Mouse (Mus musculus) small intestine, adult 2 months (tissue): ENCODE results near the gene Mfn2.

Source experiments
- CTCF ChIP-seq: fragments of 200-500 bp; IDR thresholded peaks from 2 replicates; pipeline ENCODE4 v1.5.1; 2012; ENCODE audit warnings: low read depth, mild to moderate bottlenecking, control low read depth, inconsistent platforms, low read length, moderate library complexity, mixed read lengths; ENCODE audit not compliant: insufficient replicate concordance, insufficient read length; ENCODE audit errors: extremely low read depth
- POLR2A ChIP-seq: fragments of 200-500 bp; IDR thresholded peaks from 2 replicates; pipeline ENCODE4 v1.6.1; 2012; ENCODE audit warnings: low read depth, mild to moderate bottlenecking, control low read depth, inconsistent platforms, low read length, moderate library complexity

DNA sequence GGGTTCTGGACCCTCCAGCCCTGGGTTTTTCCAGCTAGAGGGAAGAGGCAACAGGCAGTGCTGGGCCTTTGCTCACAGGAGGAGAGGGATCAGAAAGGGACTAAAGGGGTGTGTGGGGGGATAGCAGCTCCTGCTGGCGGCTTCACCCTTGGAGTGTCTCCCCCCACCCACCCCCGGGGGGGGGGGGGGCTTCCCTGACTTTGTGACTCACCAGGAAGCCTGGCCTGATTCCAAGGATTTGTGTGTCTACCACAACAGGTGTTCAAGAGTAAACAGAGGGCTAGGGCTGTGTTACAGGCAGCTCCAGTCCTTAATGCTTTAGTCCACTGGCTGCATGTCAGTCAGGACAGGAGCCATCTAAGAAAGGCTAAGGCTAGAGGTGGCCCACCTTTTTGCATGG, 43.0 kb upstream of the Mfn2 start:
- TF ChIP-seq CTCF: no peak
- no peak for TF ChIP-seq POLR2A
